Mouse (Mus musculus) frontal cortex, adult 2 months (tissue): Measurements from ENCODE around the gene Fbxl17. TPM values are rescaled to one million over a fixed set of nuclear protein-coding genes. Genes with fewer than 3 reads are reported as not detected.

Experiments used
- DNase-seq, 2 experiments: peaks; one replicate each; pipeline ENCODE4 v3.0.0; 2022; ENCODE audit warnings: low spot score in 1 of 2; ENCODE audit errors: extremely low spot score in 1 of 2
- polyA plus RNA-seq: library from polyadenylated mRNA; depleted of rRNA; stranded (reverse); fragments of >200 nt; gene quantifications from 2 replicates; pipeline ENCODE4 v1.2.3, GENCODE M21; 2012

Gene Fbxl17
- polyA plus RNA-seq, 1 experiment: 27.0 TPM

- DNase-seq: no peak
These were observed 37.3 kb downstream of the Fbxl17 start for GRCm38 (mm10) chr17:63462512-63462911.

- no peak for DNase-seq
These were observed 39.9 kb downstream of the Fbxl17 start for GRCm38 (mm10) chr17:63459712-63460495.

- DNase-seq: no peak
These were observed 41.8 kb downstream of the Fbxl17 start for GRCm38 (mm10) chr17:63458052-63458451.

- no peak for DNase-seq
These were observed 48.4 kb downstream of the Fbxl17 start for GRCm38 (mm10) chr17:63451311-63452006.

DNA sequence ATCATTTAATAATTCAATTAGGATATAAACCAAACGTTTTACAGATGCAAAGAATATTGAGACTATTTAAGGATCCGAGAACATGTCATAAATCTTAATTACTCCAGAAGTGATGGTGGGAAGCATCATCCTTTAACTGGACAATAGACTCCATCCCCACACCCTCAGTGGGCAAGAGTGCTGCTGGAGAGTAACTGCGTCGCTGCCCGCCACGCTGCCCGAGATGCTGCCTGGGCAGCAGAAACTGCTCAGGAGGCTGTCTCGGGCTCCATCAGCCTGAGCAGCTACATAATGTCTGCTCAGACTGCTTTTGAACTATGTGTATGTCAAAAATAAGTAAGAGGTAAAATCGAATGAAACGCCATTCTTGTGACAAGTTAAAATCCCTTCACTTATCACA, 52.1 kb downstream of the Fbxl17 start:
- DNase-seq: no peak

DNA sequence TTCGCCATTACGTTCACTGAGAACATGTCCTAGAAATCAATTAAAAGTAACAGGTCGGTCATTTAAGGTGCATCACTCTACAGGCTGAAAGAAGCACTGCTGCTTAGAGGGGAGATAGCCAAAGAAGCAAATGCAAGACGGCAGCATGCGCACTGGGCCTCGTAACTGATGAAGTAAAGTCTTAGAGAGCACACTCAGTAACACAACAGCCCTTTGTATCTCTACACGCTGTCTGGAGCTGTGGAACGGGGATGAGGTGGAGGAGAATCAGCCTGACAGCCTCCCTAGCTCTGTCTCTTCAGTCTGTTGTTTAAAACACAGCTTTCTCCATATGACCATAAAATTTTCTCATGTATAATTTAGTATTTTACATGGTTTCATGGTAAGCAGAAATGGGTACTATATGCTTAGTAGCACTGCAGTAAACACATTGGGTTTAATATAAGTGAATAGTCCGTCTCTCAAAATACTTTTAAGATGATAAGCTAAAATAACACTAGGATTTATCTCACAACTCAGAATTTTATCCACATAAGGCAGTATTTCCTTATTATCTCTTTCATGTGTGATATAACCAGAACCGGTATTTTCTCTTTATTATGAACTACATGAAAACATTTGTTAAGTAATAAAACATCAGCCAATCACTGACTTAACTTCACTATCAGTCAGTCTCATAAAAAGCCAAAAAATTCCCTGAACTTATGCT, 52.7 kb downstream of the Fbxl17 start:
- DNase-seq: no peak

GRCm38 (mm10) chr17:63445212-63445611, 54.6 kb downstream of the Fbxl17 start:
- no peak for DNase-seq

DNA sequence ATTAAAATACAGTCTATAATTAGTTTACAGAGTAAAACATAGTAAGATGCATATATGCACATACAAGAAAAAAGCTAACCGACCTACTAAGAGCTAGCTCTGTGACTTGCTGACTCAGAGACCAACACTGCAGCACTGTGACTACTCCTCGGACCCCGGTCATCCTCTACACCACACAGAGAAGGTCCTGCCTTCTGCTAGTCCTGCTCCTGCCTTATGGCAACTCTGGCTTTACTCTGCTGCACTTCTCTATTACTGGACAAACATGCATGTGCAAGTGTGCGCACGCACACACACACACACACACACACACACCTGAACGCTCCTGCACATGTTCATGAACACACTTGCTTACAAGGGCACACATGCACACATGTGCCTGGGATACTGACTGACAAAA, 62.4 kb downstream of the Fbxl17 start:
- no peak for DNase-seq

- peak in 1 of 2 experiments; percentile 64 for DNase-seq
These were observed 65.7 kb downstream of the Fbxl17 start for GRCm38 (mm10) chr17:63434081-63434480.

- DNase-seq: no peak
These were observed 68.2 kb downstream of the Fbxl17 start for GRCm38 (mm10) chr17:63431650-63432049.

- no peak for DNase-seq
These were observed 69.3 kb downstream of the Fbxl17 start for GRCm38 (mm10) chr17:63430395-63431075.

- DNase-seq: no peak
These were observed 76.0 kb downstream of the Fbxl17 start for GRCm38 (mm10) chr17:63423851-63424250.

DNA sequence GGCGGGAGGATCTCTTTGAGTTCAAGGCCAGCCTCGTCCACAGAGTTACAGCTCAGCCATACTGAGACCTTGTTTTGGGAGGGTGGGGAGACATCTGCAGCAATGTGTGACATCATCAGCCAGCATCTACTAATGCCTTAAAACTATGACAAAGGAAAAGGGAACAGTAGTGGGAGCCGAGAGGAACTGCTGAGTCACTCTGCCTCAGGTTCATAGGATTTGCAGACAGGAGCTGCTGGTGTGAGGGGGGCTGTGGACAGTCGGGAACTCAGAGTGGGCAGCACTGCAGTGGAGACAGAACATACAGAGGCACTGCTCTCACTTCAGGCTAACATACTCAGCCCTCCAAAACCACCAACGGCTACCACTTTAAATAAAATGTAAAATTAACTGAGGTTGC, 77.1 kb downstream of the Fbxl17 start:
- DNase-seq: no peak

DNA sequence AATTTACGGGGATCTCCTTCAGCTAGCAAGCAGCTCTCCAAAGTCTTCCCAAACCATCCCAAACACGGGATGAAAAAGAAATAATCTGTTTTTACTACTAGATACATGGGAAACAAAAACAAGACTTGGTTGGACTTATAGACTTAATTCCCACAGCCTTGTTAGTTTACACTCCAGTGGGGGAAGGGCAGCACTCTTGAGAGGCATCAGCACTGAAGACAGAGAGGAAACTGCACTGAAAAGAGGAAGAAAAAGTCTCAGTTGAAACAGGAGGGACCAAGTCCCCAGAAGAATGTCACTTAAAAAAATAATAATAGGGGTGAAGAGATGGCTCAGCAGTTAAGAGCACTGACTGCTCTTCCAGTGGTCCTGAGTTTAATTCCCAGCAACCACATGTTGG, 78.0 kb downstream of the Fbxl17 start:
- no peak for DNase-seq

DNA sequence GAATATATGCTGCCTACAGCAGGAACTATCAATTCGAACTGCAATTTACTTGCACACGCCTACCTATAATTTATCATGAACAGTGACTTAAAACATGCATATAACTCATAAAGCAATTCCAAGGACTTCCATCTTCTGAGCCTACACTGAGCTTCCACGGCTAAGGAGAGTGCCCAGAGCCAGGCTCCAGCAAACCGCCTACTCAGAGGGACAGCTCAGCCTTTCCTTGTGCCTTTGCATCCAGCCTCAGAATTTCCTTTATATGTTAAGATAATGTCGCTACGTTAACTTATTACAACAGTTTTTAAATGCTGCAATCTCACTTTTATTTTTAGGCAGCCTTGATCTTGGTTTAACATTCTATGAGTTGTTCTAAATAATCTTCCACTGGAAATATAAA, 80.3 kb downstream of the Fbxl17 start:
- DNase-seq: peak in 1 of 2 experiments; percentile 57

- peak in 1 of 2 experiments; percentile 51 for DNase-seq
These were observed 85.7 kb downstream of the Fbxl17 start for GRCm38 (mm10) chr17:63413973-63414580.

- DNase-seq: no peak
These were observed 88.3 kb downstream of the Fbxl17 start for GRCm38 (mm10) chr17:63411564-63411963.

GRCm38 (mm10) chr17:63410101-63410500, 89.7 kb downstream of the Fbxl17 start:
- DNase-seq: no peak

- no peak for DNase-seq
These were observed 93.9 kb downstream of the Fbxl17 start for GRCm38 (mm10) chr17:63405955-63406354.

DNA sequence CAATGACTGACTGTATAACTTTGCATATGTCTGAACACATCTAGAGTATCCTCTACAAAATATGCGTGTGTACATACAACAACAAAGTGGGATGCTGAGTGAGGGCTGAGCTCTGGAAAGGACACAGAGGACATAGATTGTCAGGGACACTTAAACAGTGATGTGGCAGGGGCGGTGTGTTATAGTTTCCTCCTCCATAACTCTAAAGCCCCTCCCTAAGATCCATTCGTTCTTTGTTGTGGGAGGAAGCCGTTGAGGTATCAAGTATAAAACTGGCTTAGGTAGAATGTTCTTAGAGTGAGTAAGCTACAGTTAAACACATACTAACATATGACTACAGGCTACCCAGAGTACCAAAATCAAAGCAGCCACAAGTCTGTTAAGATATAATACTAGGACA, 94.3 kb downstream of the Fbxl17 start:
- DNase-seq: no peak
